Mouse (Mus musculus) MEL (cell line): ENCODE measurements around the gene Samd4. TPM values are rescaled to one million over a fixed set of nuclear protein-coding genes. Genes with fewer than 3 reads are reported as not detected.

Experiments used
- DNase-seq: peaks from one replicate; pipeline ENCODE4 v3.0.0; 2011; ENCODE audit warnings: low read depth, low spot score
- H3K27ac ChIP-seq: 2 replicates; pipeline ENCODE4 v1.5.1; 2012; ENCODE audit warnings: low read depth, mild to moderate bottlenecking, control low read depth, low read length, moderate library complexity; ENCODE audit not compliant: control insufficient read depth
- H3K27me3 ChIP-seq, 2 experiments: fragments of 150-350 bp in 1 of 2; sonication (generic) in 1 of 2; 2 replicates each; pipeline ENCODE4 v1.6.1; 2012; ENCODE audit warnings: low read length in 2 of 2, mild to moderate bottlenecking in 2 of 2, improper control_type of control experiment in 1 of 2, moderate library complexity in 1 of 2; ENCODE audit not compliant: insufficient read depth in 2 of 2, control insufficient read depth in 1 of 2
- H3K36me3 ChIP-seq, 2 experiments: 2 replicates each; pipeline ENCODE4 v1.6.1; 2012 to 2014; ENCODE audit warnings: low read length in 2 of 2, improper control_type of control experiment in 1 of 2, inconsistent platforms in 1 of 2, mild to moderate bottlenecking in 1 of 2; ENCODE audit not compliant: insufficient read depth in 2 of 2, control insufficient read depth in 1 of 2
- H3K4me1 ChIP-seq, 2 experiments: fragments of 150-350 bp in 1 of 2; sonication (generic) in 1 of 2; 2 replicates each; pipeline ENCODE4 v1.6.1; 2012; ENCODE audit warnings: low read length in 2 of 2, improper control_type of control experiment in 1 of 2, mild to moderate bottlenecking in 1 of 2; ENCODE audit not compliant: insufficient read depth in 2 of 2, control insufficient read depth in 1 of 2
- H3K4me3 ChIP-seq, 2 experiments: fragments of 150-350 bp in 1 of 2; sonication (generic) in 1 of 2; 2 replicates each; pipeline ENCODE4 v1.5.1; 2012; ENCODE audit warnings: low read depth in 2 of 2, low read length in 2 of 2, mild to moderate bottlenecking in 2 of 2, moderate library complexity in 2 of 2, control low read depth in 1 of 2, improper control_type of control experiment in 1 of 2; ENCODE audit not compliant: control insufficient read depth in 1 of 2, insufficient read depth in 1 of 2
- H3K79me2 ChIP-seq: 2 replicates; pipeline ENCODE4 v1.6.1; 2012; ENCODE audit warnings: mild to moderate bottlenecking, low read length, moderate library complexity; ENCODE audit not compliant: control insufficient read depth, poor library complexity, insufficient read depth
- H3K9ac ChIP-seq: 2 replicates; pipeline ENCODE4 v1.6.1; 2012; ENCODE audit warnings: low read depth, mild to moderate bottlenecking, control low read depth, low read length, moderate library complexity; ENCODE audit not compliant: control insufficient read depth, poor library complexity, severe bottlenecking
- H3K9me3 ChIP-seq: fragments of 150-350 bp; sonication (generic); replicated peaks from 2 replicates; pipeline ENCODE4 v1.6.1; 2012; ENCODE audit warnings: mild to moderate bottlenecking, low read length, improper control_type of control experiment, moderate library complexity; ENCODE audit not compliant: insufficient read depth
- BHLHE40 ChIP-seq: IDR thresholded peaks from 2 replicates; pipeline ENCODE4 v1.6.1; 2012; ENCODE audit warnings: low read depth, mild to moderate bottlenecking, inconsistent platforms, low read length, improper control_type of control experiment, borderline replicate concordance
- CTCF ChIP-seq, 3 experiments: IDR thresholded peaks in 2 of 3; conservative IDR thresholded peaks in 1 of 3; 2 replicates each; pipeline ENCODE4 v1.5.1; 2011 to 2012; ENCODE audit warnings: low read length in 3 of 3, low read depth in 2 of 3, mild to moderate bottlenecking in 2 of 3, improper control_type of control experiment in 1 of 3, inconsistent platforms in 1 of 3, mixed read lengths in 1 of 3, moderate library complexity in 1 of 3; ENCODE audit not compliant: control insufficient read depth in 1 of 3, insufficient read depth in 1 of 3, poor library complexity in 1 of 3, severe bottlenecking in 1 of 3
- E2F4 ChIP-seq: IDR thresholded peaks from 2 replicates; pipeline ENCODE4 v1.6.1; 2011; ENCODE audit warnings: low read depth, low read length, improper control_type of control experiment, borderline replicate concordance
- EP300 ChIP-seq, 2 experiments: IDR thresholded peaks; 2 replicates each; pipeline ENCODE4 v1.6.1; 2011; ENCODE audit warnings: improper control_type of control experiment in 2 of 2, low read length in 2 of 2, low read depth in 1 of 2, mild to moderate bottlenecking in 1 of 2
- ETS1 ChIP-seq: IDR thresholded peaks from 2 replicates; pipeline ENCODE4 v1.6.1; 2012; ENCODE audit warnings: low read depth, mild to moderate bottlenecking, inconsistent platforms, low read length, improper control_type of control experiment, moderate library complexity
- GABPA ChIP-seq: IDR thresholded peaks from 2 replicates; pipeline ENCODE4 v1.6.1; 2012; ENCODE audit warnings: low read depth, mild to moderate bottlenecking, inconsistent platforms, low read length, improper control_type of control experiment, moderate library complexity
- HCFC1 ChIP-seq: IDR thresholded peaks from 2 replicates; pipeline ENCODE4 v1.6.1; 2012; ENCODE audit warnings: low read depth, mild to moderate bottlenecking, inconsistent platforms, low read length, improper control_type of control experiment, moderate library complexity
- JUND ChIP-seq: IDR thresholded peaks from 2 replicates; pipeline ENCODE4 v1.6.1; 2011; ENCODE audit warnings: low read depth, mild to moderate bottlenecking, improper control_type of control experiment, low read length
- KAT2A ChIP-seq: conservative IDR thresholded peaks from 2 replicates; pipeline ENCODE4 v1.6.1; 2012; ENCODE audit warnings: low read depth, low read length, improper control_type of control experiment, inconsistent platforms
- MAFK ChIP-seq: IDR thresholded peaks from 2 replicates; pipeline ENCODE4 v1.6.1; 2011; ENCODE audit warnings: low read depth, mild to moderate bottlenecking, low read length, improper control_type of control experiment, borderline replicate concordance
- MAX ChIP-seq: IDR thresholded peaks from 2 replicates; pipeline ENCODE4 v1.6.1; 2011; ENCODE audit warnings: low read length, improper control_type of control experiment
- MAZ ChIP-seq: IDR thresholded peaks from 2 replicates; pipeline ENCODE4 v1.6.1; 2012; ENCODE audit warnings: low read depth, mild to moderate bottlenecking, inconsistent platforms, low read length, improper control_type of control experiment
- MEF2A ChIP-seq: IDR thresholded peaks from 2 replicates; pipeline ENCODE4 v1.6.1; 2014; ENCODE audit warnings: low read depth, mild to moderate bottlenecking, inconsistent platforms, low read length, improper control_type of control experiment; ENCODE audit not compliant: poor library complexity, insufficient replicate concordance, severe bottlenecking; ENCODE audit errors: extremely low read depth
- MXI1 ChIP-seq: IDR thresholded peaks from 2 replicates; pipeline ENCODE4 v1.6.1; 2011; ENCODE audit warnings: mild to moderate bottlenecking, low read depth, low read length, improper control_type of control experiment
- MYC ChIP-seq: IDR thresholded peaks from 2 replicates; pipeline ENCODE4 v1.6.1; 2011; ENCODE audit warnings: low read depth, mild to moderate bottlenecking, low read length, improper control_type of control experiment, moderate library complexity
- NELFE ChIP-seq: IDR thresholded peaks from 2 replicates; pipeline ENCODE4 v1.6.1; 2011; ENCODE audit warnings: low read depth, low read length, improper control_type of control experiment
- POLR2A ChIP-seq, 2 experiments: IDR thresholded peaks; 2 replicates each; pipeline ENCODE4 v1.6.1; 2011 to 2012; ENCODE audit warnings: low read length in 2 of 2, mild to moderate bottlenecking in 2 of 2, control low read depth in 1 of 2, improper control_type of control experiment in 1 of 2, low read depth in 1 of 2, moderate library complexity in 1 of 2; ENCODE audit not compliant: control insufficient read depth in 1 of 2, insufficient read depth in 1 of 2, poor library complexity in 1 of 2
- POLR2AphosphoS5 ChIP-seq: IDR thresholded peaks from 2 replicates; pipeline ENCODE4 v1.6.1; 2012; ENCODE audit warnings: low read depth, borderline replicate concordance, mild to moderate bottlenecking, inconsistent platforms, low read length, moderate library complexity, mixed read lengths
- SMC3 ChIP-seq: IDR thresholded peaks from 2 replicates; pipeline ENCODE4 v1.6.1; 2011; ENCODE audit warnings: low read depth, low read length, improper control_type of control experiment
- TBP ChIP-seq: IDR thresholded peaks from 2 replicates; pipeline ENCODE4 v1.8.0; 2011; ENCODE audit warnings: low read depth, low read length, improper control_type of control experiment
- TCF12 ChIP-seq: IDR thresholded peaks from 2 replicates; pipeline ENCODE4 v1.6.1; 2014; ENCODE audit warnings: low read depth, mild to moderate bottlenecking, inconsistent platforms, low read length, improper control_type of control experiment, moderate library complexity
- UBTF ChIP-seq: IDR thresholded peaks from 2 replicates; pipeline ENCODE4 v1.6.1; 2012; ENCODE audit warnings: low read depth, mild to moderate bottlenecking, inconsistent platforms, low read length, improper control_type of control experiment, moderate library complexity, borderline replicate concordance; ENCODE audit not compliant: insufficient read depth
- USF1 ChIP-seq: IDR thresholded peaks from 2 replicates; pipeline ENCODE4 v1.6.1; 2014; ENCODE audit warnings: low read depth, mild to moderate bottlenecking, inconsistent platforms, low read length, improper control_type of control experiment, moderate library complexity
- ZC3H11A ChIP-seq: IDR thresholded peaks from 2 replicates; pipeline ENCODE4 v1.6.1; 2012; ENCODE audit warnings: low read depth, mild to moderate bottlenecking, inconsistent platforms, low read length, improper control_type of control experiment
- ZMIZ1 ChIP-seq: IDR thresholded peaks from 2 replicates; pipeline ENCODE4 v1.6.1; 2012; ENCODE audit warnings: low read depth, mild to moderate bottlenecking, inconsistent platforms, low read length, improper control_type of control experiment, moderate library complexity
- polyA plus RNA-seq, 2 experiments: library from polyadenylated mRNA; stranded (reverse) in 1 of 2; unstranded in 1 of 2; fragments of >175 nt in 1 of 2; fragments of >200 nt in 1 of 2; gene quantifications; 2 replicates each; pipeline versions ENCODE4 v1.2.1 to v1.2.4; 2012; ENCODE audit warnings: low replicate concordance in 2 of 2, low read depth in 1 of 2; ENCODE audit not compliant: insufficient read length in 2 of 2, insufficient read depth in 1 of 2, missing spikeins in 1 of 2
- total RNA-seq: library from RNA; depleted of rRNA; stranded (reverse); fragments of 300-350 nt; gene quantifications from 2 replicates; pipeline ENCODE4 v1.2.3, GENCODE M21; 2012

Samd4 gene
- total and polyA plus RNA-seq, 3 experiments: 0.04 to 0.08 TPM; not detected in 1

GRCm38 (mm10) chr14:46959831-46960230 lies 77.2 kb downstream of the Samd4 start:
- H3K9ac ChIP-seq: no peak overlapping the region
- no peaks in the 10 kb centered on the region for H3K36me3 ChIP-seq
- H3K27me3 ChIP-seq: no peaks in the 10 kb centered on the region; a peak in 1 of 4 replicates
- H3K79me2 ChIP-seq: no peaks in the 10 kb centered on the region
- H3K4me3 ChIP-seq: no peak overlapping the region
- DNase-seq: no peak
- TF ChIP-seq SMC3 (no peak), UBTF (no peak), E2F4 (no peak), KAT2A (no peak), POLR2AphosphoS5 (no peak), POLR2A (IDR thresholded peaks at IDR 0.05; ENCODE audit: control insufficient read depth in 1 of 2, insufficient read depth in 1 of 2, low read depth in 1 of 2, low read length in 2 of 2, poor library complexity in 1 of 2) (no peak), MAX (no peak), MYC (no peak), CTCF (IDR thresholded peaks at IDR 0.05 in 2 of 3, conservative IDR thresholded peaks at IDR 0.05 in 1 of 3; ENCODE audit: control insufficient read depth in 1 of 3, insufficient read depth in 1 of 3, low read depth in 2 of 3, low read length in 3 of 3, poor library complexity in 1 of 3, severe bottlenecking in 1 of 3) (no peak), MAZ (no peak), TCF12 (no peak), ZC3H11A (no peak), BHLHE40 (no peak), MXI1 (no peak), ZMIZ1 (no peak), HCFC1 (no peak), USF1 (no peak), JUND (no peak)
- H3K9me3 ChIP-seq: no peaks in the 10 kb centered on the region
- no peak overlapping the region for H3K27ac ChIP-seq
- no peaks in the 10 kb centered on the region for H3K4me1 ChIP-seq

- DNase-seq: peak; percentile 9
- H3K4me3 ChIP-seq: no peak overlapping the region
- TF ChIP-seq EP300 (IDR thresholded peaks at IDR 0.05; ENCODE audit: low read depth in 1 of 2, low read length in 2 of 2): no peak
- no peak for TF ChIP-seq CTCF (IDR thresholded peaks at IDR 0.05 in 2 of 3, conservative IDR thresholded peaks at IDR 0.05 in 1 of 3; ENCODE audit: control insufficient read depth in 1 of 3, insufficient read depth in 1 of 3, low read depth in 2 of 3, low read length in 3 of 3, poor library complexity in 1 of 3, severe bottlenecking in 1 of 3)
- no peak for TF ChIP-seq MAZ
- TF ChIP-seq ETS1: no peak
- no peak for TF ChIP-seq HCFC1
- no peak for TF ChIP-seq MAFK
- no peak for TF ChIP-seq MEF2A
- TF ChIP-seq ZC3H11A: no peak
- no peak for TF ChIP-seq GABPA
- TF ChIP-seq NELFE: no peak
- TF ChIP-seq JUND: no peak
- TF ChIP-seq TBP: no peak
- TF ChIP-seq, all 39 proteins: peak for 0
- Histone ChIP-seq H3K27ac (no peak overlapping the region), H3K27me3 (no peaks in the 10 kb centered on the region; a peak in 1 of 4 replicates), H3K4me1 (no peaks in the 10 kb centered on the region), H3K9ac (no peak overlapping the region), H3K36me3 (no peaks in the 10 kb centered on the region), H3K9me3 (no peaks in the 10 kb centered on the region), H3K79me2 (no peaks in the 10 kb centered on the region)
These were observed 80.2 kb downstream of the Samd4 start for GRCm38 (mm10) chr14:46962832-46963231.
